Mouse (Mus musculus): Measurements from ENCODE around the gene Nfatc2ip. TPM values are rescaled to one million over a fixed set of nuclear protein-coding genes. Genes with fewer than 3 reads are reported as not detected.

Gene Nfatc2ip
- polyA plus RNA-seq (2017; shearing (Covaris generic)), result 3.2 TPM

GRCm38 (mm10) chr7:126396298-126397119, at the start of gene Nfatc2ip:
Gene Nfatc2ip, minus strand, starts transcription at chr7:126396737.

GRCm38 (mm10) chr7:126428631-126429502, 32.3 kb upstream of the Nfatc2ip start, which contains the start of gene Rabep2:
Gene Rabep2, plus strand, starts transcription at chr7:126428759.

GRCm38 (mm10) chr7:126414725-126415124, 18.2 kb upstream of the Nfatc2ip start, which contains the start of gene Cd19:
Gene Cd19, minus strand, starts transcription at chr7:126414889.

GRCm38 (mm10) chr7:126377278-126378158, 19.0 kb downstream of the Nfatc2ip start, which contains the start of gene Spns1:
Gene Spns1, minus strand, starts transcription at chr7:126377450.

GRCm38 (mm10) chr7:126369393-126369792, 27.1 kb downstream of the Nfatc2ip start, which contains the start of gene Lat:
Gene Lat, minus strand, starts transcription at chr7:126369570.

Other genes with a start within 250 kb of the Nfatc2ip start
- gene Xpo6, start 196.2 kb downstream of the Nfatc2ip start, polyA plus RNA-seq (2017; shearing (Covaris generic)), result 59.5 TPM
- 3.1 TPM for gene Sbk1, start 124.1 kb downstream of the Nfatc2ip start, polyA plus RNA-seq (2017; shearing (Covaris generic))
- 970 TPM for gene Lat, start 27.2 kb downstream of the Nfatc2ip start, polyA plus RNA-seq (2017; shearing (Covaris generic))
- gene Spns1, start 19.3 kb downstream of the Nfatc2ip start, polyA plus RNA-seq (2017; shearing (Covaris generic)), result 75.0 TPM
- 1.5 TPM for gene Cd19, start 18.2 kb upstream of the Nfatc2ip start, polyA plus RNA-seq (2017; shearing (Covaris generic))
- 62.9 TPM for gene Rabep2, start 32.0 kb upstream of the Nfatc2ip start, polyA plus RNA-seq (2017; shearing (Covaris generic))
- gene Atp2a1, start 66.4 kb upstream of the Nfatc2ip start, polyA plus RNA-seq (2017; shearing (Covaris generic)), result 0.50 TPM
- gene Sh2b1, start 78.7 kb upstream of the Nfatc2ip start, polyA plus RNA-seq (2017; shearing (Covaris generic)), result 32.4 TPM
- gene Tufm, start 90.6 kb upstream of the Nfatc2ip start, polyA plus RNA-seq (2017; shearing (Covaris generic)), result 143 TPM
- gene Atxn2l, start 106.7 kb upstream of the Nfatc2ip start, polyA plus RNA-seq (2017; shearing (Covaris generic)), result 25.6 TPM
- 238 TPM for gene Eif3c, start 169.7 kb upstream of the Nfatc2ip start, polyA plus RNA-seq (2017; shearing (Covaris generic))
- gene Apobr, start 188.2 kb upstream of the Nfatc2ip start, polyA plus RNA-seq (2017; shearing (Covaris generic)), result 3.2 TPM
- 109 TPM for gene Cln3, start 189.1 kb upstream of the Nfatc2ip start, polyA plus RNA-seq (2017; shearing (Covaris generic))
- gene Il27, start 198.2 kb upstream of the Nfatc2ip start, polyA plus RNA-seq (2017; shearing (Covaris generic)), result not detected
- not detected for gene Nupr1, start 234.1 kb upstream of the Nfatc2ip start, polyA plus RNA-seq (2017; shearing (Covaris generic))

Data from CD4-positive, CD25-positive, alpha-beta regulatory T cell, adult 9 weeks (primary cell).